Mouse (Mus musculus) embryonic facial prominence, embryonic 12.5 days (tissue): Measurements from ENCODE around the gene Colgalt1. TPM values are rescaled to one million over a fixed set of nuclear protein-coding genes. Genes with fewer than 3 reads are reported as not detected.
A peak's percentile ranks its signal among the peaks of the same experiment; 100 is the strongest.

ENCODE experiments used
- ATAC-seq: fragments of 200-750 bp; cut with Nextera tagmentation; 2 replicates; pipeline ENCODE4 v1.8.0; 2017; ENCODE audit not compliant: insufficient number of reproducible peaks, insufficient read depth, low FRiP score, low TSS enrichment
- H3K27ac ChIP-seq: fragments of 300-500 bp; sonication (generic); 2 replicates; pipeline ENCODE4 v1.5.1; 2016; ENCODE audit warnings: mild to moderate bottlenecking
- H3K27me3 ChIP-seq: fragments of 300-500 bp; sonication (generic); 2 replicates; pipeline ENCODE4 v1.6.1; 2016; ENCODE audit warnings: mild to moderate bottlenecking, moderate library complexity
- H3K36me3 ChIP-seq: fragments of 300-500 bp; sonication (generic); 2 replicates; pipeline ENCODE4 v1.6.1; 2016; ENCODE audit warnings: mild to moderate bottlenecking
- H3K4me1 ChIP-seq: fragments of 300-500 bp; sonication (generic); 2 replicates; pipeline ENCODE4 v1.6.1; 2016
- H3K4me2 ChIP-seq: fragments of 300-500 bp; sonication (generic); replicated peaks from 2 replicates; pipeline ENCODE4 v1.6.1; 2016; ENCODE audit warnings: mild to moderate bottlenecking, moderate library complexity
- H3K4me3 ChIP-seq: fragments of 300-500 bp; sonication (generic); 2 replicates; pipeline ENCODE4 v1.5.1; 2016; ENCODE audit warnings: mild to moderate bottlenecking
- H3K9ac ChIP-seq: fragments of 300-500 bp; sonication (generic); 2 replicates; pipeline ENCODE4 v1.6.1; 2016; ENCODE audit warnings: mild to moderate bottlenecking, moderate library complexity
- H3K9me3 ChIP-seq: fragments of 300-500 bp; sonication (generic); 2 replicates; pipeline ENCODE4 v1.6.1; 2016; ENCODE audit warnings: mild to moderate bottlenecking, moderate library complexity
- WGBS: fragments of 180-500 bp; shearing (Covaris S2); methylation state at CpG from one replicate; pipeline ENCODE4 v1.1.7; 2016; 5-methylcytosine and 5-hydroxymethylcytosine counted together
- polyA plus RNA-seq: library from polyadenylated mRNA; unstranded; fragments of >200 nt; fragmentation: Nextera tagmentation; extraction: Ambion mirVana; gene quantifications from 2 replicates; pipeline ENCODE4 v1.2.1, GENCODE M21; 2016

Colgalt1 gene
- polyA plus RNA-seq, 1 experiment from 2014 or later: 72.7 TPM

GRCm38 (mm10) chr8:71591471-71592373 is 19.1 kb upstream of the Colgalt1 start, which contains the start of gene Pgls:
TSS of gene Pgls (plus strand) at chr8:71592176.
- H3K4me2 ChIP-seq: peak within 1 kb of the TSS; percentile 92
- peak; percentile 77 for ATAC-seq
- peak within 1 kb of the TSS; percentile 95 for H3K9ac ChIP-seq
- no peaks in the 10 kb centered on the region for H3K9me3 ChIP-seq
- H3K36me3 ChIP-seq: no peaks in the 10 kb centered on the region
- no peaks in the 10 kb centered on the region for H3K27me3 ChIP-seq
- H3K4me1 ChIP-seq: peaks cover 32% of the 10 kb centered on the region
- peak within 1 kb of the TSS; percentile 98 for H3K27ac ChIP-seq
- under 1% methylated on average over 71 of the region's 71 CpGs for WGBS
- H3K4me3 ChIP-seq: peak within 1 kb of the TSS; percentile 93

DNA sequence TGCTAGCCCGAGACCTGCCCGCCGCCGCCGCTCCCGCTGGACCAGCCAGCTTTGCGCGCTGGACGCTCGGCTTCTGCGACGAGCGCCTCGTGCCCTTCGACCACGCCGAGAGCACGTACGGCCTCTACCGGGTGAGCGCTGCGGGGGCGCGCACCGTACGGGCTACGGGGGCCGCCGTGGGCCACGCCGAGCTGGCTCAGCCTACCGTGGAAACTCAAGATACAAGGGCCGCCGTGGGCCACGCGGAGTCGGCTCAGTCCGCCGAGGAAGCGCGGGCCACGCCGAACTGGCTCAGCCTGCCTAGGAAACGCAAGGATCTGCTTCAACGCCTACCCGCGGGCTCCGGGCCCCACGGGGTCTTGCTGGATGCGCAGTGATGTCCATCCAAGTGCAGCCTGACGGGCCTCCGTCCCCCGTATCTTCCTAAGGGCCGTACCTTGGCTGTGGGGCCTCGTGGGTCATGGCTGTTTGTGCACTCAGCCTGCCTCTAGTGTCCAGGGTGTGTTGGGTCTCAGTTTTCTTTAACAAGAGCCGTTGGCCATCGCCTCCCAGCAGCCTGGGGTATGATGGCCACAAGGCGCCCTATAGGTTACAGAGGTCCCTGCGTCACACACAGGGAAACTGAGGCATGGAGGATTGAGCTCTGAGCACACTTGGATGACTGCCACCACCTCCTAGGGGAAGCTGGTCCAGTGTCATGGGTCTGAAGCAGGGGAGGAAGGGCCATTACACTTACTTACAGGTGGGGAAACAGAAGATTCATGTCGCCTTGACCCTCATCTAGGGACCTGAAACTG is 18.2 kb upstream of the Colgalt1 start:
- Histone ChIP-seq H3K4me1 (peaks cover 32% of the 10 kb centered on the region), H3K9me3 (no peaks in the 10 kb centered on the region), H3K27ac (peak overlapping the region; percentile 98), H3K4me2 (peak overlapping the region; percentile 92), H3K4me3 (peak overlapping the region; percentile 93), H3K27me3 (no peaks in the 10 kb centered on the region), H3K36me3 (no peaks in the 10 kb centered on the region), H3K9ac (peak overlapping the region; percentile 95)
- 4% methylated on average over 60 of the region's 60 CpGs for WGBS
- peak; percentile 30 for ATAC-seq

GRCm38 (mm10) chr8:71593556-71594323 is 17.1 kb upstream of the Colgalt1 start:
- Histone ChIP-seq H3K27ac (no peak overlapping the region), H3K9me3 (no peaks in the 10 kb centered on the region), H3K27me3 (no peaks in the 10 kb centered on the region), H3K4me1 (peaks cover 32% of the 10 kb centered on the region), H3K4me3 (no peak overlapping the region), H3K36me3 (no peaks in the 10 kb centered on the region), H3K4me2 (peak overlapping the region; percentile 92; the same call in 1 of the 2 replicates), H3K9ac (no peak overlapping the region)
- ATAC-seq: no peak
- 95% methylated on average over 8 of the region's 8 CpGs for WGBS

DNA sequence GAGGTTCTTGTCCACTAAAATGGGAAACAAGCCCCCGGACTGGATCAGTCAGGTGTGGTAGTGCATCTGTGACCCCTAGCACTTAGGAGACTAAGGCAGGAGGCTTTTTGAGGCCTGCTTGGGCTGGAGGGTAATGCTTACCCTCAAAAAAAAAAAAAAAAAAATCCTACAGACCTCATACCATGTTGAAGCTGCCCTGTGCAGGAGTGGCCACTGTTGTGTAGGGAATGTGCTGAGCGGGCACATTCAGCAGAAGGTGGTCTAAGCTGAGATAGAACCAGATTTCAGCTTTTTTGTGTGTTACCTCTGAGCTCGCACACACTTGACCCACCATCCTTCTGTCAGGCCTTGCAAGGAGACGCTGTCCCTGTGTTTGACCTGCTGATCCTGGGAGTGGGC is 16.5 kb upstream of the Colgalt1 start:
- Histone ChIP-seq H3K4me1 (peaks cover 32% of the 10 kb centered on the region), H3K4me2 (no peak overlapping the region), H3K36me3 (no peaks in the 10 kb centered on the region), H3K27ac (no peak overlapping the region), H3K9me3 (no peaks in the 10 kb centered on the region), H3K27me3 (no peaks in the 10 kb centered on the region), H3K4me3 (no peak overlapping the region), H3K9ac (no peak overlapping the region)
- no peak for ATAC-seq
- WGBS: 97% methylated on average over 4 of the region's 4 CpGs

DNA sequence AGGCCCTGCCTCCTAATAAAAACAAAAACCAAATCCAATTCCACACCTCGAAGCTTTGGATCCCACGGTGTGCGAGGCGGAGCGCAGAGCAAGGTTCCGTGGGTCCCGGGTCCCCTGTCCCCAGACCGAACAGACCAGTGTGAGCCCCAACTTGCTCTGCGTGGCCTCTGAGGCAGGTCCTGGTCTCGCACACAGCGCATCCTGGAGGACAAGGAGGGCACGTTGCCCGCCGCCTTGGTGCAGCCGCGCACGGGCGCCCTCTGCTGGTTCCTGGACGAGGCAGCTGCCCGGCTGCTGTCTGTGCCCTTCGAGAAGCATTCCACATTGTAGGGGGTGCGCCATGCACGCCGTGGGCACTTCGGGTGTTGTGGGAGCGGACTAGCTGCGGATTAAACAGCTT is 14.9 kb upstream of the Colgalt1 start:
- H3K4me1 ChIP-seq: peaks cover 29% of the 10 kb centered on the region
- no peaks in the 10 kb centered on the region for H3K9me3 ChIP-seq
- H3K27ac ChIP-seq: no peak overlapping the region
- ATAC-seq: no peak
- WGBS: 9% methylated on average over 27 of the region's 27 CpGs
- peaks cover 11% of the 10 kb centered on the region for H3K27me3 ChIP-seq
- H3K4me2 ChIP-seq: peak overlapping the region; percentile 19; the same call in 1 of the 2 replicates
- peak overlapping the region; percentile 38; the same call in 1 of the 2 replicates for H3K9ac ChIP-seq
- H3K36me3 ChIP-seq: 0 out of 2 replicates have a peak, but pooled peaks cover 5% of the 10 kb centered on the region
- 0 out of 2 replicates have a peak overlapping the region, but pooled peaks have one; percentile 1 for H3K4me3 ChIP-seq

DNA sequence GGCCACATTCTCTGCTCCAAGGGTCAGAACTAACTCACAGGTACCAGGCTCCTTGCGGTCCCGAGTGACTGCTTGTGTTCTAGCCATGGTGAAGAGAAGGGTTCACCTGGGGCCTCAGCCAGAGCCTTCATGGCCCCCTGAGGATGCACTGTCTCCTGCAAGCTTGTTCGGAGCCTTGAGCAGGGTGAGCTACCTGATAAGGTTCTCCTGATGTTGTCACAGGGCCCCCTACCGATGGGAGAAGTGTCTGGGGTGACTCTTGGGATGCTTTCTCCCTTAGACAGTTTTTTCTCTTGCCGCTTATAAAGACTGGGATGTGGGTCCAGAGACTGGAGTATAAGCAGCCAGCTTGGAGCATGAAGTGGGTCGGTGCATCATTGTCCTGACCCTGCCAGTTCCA is 14.4 kb upstream of the Colgalt1 start:
- Histone ChIP-seq H3K36me3 (0 out of 2 replicates have a peak, but pooled peaks cover 5% of the 10 kb centered on the region), H3K27ac (no peak overlapping the region), H3K9me3 (no peaks in the 10 kb centered on the region), H3K9ac (no peak overlapping the region), H3K4me1 (peaks cover 24% of the 10 kb centered on the region), H3K27me3 (peaks cover 14% of the 10 kb centered on the region), H3K4me2 (0 out of 2 replicates have a peak overlapping the region, but pooled peaks have one; percentile 19), H3K4me3 (no peak overlapping the region)
- no peak for ATAC-seq
- 55% methylated on average over 6 of the region's 6 CpGs for WGBS

DNA sequence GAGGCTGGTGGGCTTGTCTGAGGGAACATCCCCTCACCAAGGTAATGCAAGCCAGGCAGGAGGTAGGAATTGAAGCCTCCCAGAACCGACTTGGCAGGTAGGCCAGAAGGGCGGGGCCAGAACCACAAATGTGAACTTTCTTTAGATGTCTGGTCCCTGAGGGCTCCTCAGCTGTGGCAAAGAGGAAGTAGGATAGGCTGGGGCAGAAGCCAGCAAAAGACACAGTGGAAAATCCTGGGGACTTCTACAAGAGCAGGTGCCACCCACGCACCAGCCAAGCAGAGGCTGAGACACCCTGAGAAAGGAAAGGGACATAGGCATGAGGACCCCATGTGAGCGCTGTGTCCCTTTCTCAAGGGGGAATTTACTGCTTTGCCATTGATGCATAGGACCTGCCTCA is 14.0 kb upstream of the Colgalt1 start:
- Histone ChIP-seq H3K4me3 (no peak overlapping the region), H3K9ac (no peak overlapping the region), H3K36me3 (0 out of 2 replicates have a peak, but pooled peaks cover 5% of the 10 kb centered on the region), H3K27ac (no peak overlapping the region), H3K4me1 (peaks cover 25% of the 10 kb centered on the region), H3K9me3 (no peaks in the 10 kb centered on the region), H3K4me2 (no peak overlapping the region), H3K27me3 (peaks cover 18% of the 10 kb centered on the region)
- 85% methylated on average over 4 of the region's 4 CpGs for WGBS
- ATAC-seq: no peak

- WGBS: 88% methylated on average over 3 of the region's 3 CpGs
- Histone ChIP-seq H3K4me3 (no peak within 1 kb of the TSS), H3K4me2 (no peak within 1 kb of the TSS), H3K4me1 (peaks cover 32% of the 10 kb centered on the region), H3K9ac (no peak within 1 kb of the TSS), H3K27me3 (peaks cover 24% of the 10 kb centered on the region), H3K36me3 (0 out of 2 replicates have a peak, but pooled peaks cover 5% of the 10 kb centered on the region), H3K9me3 (no peaks in the 10 kb centered on the region), H3K27ac (no peak within 1 kb of the TSS)
- no peak for ATAC-seq
Observed at GRCm38 (mm10) chr8:71597451-71597850, 13.3 kb upstream of the Colgalt1 start, which contains the start of gene Fam129c. TSS of gene Fam129c (plus strand) at chr8:71597648.

- H3K27me3 ChIP-seq: peaks cover 30% of the 10 kb centered on the region
- H3K4me2 ChIP-seq: no peak overlapping the region
- no peak overlapping the region for H3K9ac ChIP-seq
- ATAC-seq: no peak
- H3K4me3 ChIP-seq: no peak overlapping the region
- H3K9me3 ChIP-seq: no peaks in the 10 kb centered on the region
- 0 out of 2 replicates have a peak, but pooled peaks cover 5% of the 10 kb centered on the region for H3K36me3 ChIP-seq
- no peak overlapping the region for H3K27ac ChIP-seq
- H3K4me1 ChIP-seq: peaks cover 29% of the 10 kb centered on the region
Observed at GRCm38 (mm10) chr8:71598375-71598774, 12.4 kb upstream of the Colgalt1 start.

DNA sequence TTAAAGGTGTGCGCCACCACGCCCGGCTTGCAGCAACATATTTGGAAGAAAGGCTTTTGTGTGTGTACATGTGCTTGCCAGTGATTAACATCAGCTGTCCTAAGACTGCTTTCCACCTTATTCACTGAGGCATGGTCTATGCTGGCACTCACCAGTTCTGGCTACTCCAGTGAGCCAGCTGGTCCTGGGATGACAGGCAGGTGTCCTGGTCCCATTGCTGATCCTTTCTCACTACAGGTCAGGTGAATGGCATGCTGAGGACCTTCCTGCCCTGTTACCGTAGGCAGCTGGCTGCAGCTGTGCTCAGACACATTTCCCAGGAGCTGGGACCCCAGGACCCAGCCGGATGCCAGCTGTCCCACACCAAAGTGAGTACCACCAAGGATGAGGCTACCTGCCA is 12.0 kb upstream of the Colgalt1 start:
- no peak overlapping the region for H3K27ac ChIP-seq
- no peaks in the 10 kb centered on the region for H3K9me3 ChIP-seq
- no peak overlapping the region for H3K4me3 ChIP-seq
- 0 out of 2 replicates have a peak, but pooled peaks cover 5% of the 10 kb centered on the region for H3K36me3 ChIP-seq
- peaks cover 30% of the 10 kb centered on the region for H3K27me3 ChIP-seq
- H3K4me1 ChIP-seq: peaks cover 27% of the 10 kb centered on the region
- H3K9ac ChIP-seq: no peak overlapping the region
- WGBS: 91% methylated on average over 5 of the region's 5 CpGs
- no peak overlapping the region for H3K4me2 ChIP-seq
- ATAC-seq: no peak
